Mouse (Mus musculus) heart, postnatal 14 days (tissue): ENCODE measurements around the gene Txndc12. TPM values are rescaled to one million over a fixed set of nuclear protein-coding genes. Genes with fewer than 3 reads are reported as not detected.

Experiments
- DNase-seq, 2 experiments: peaks; one replicate each; pipeline ENCODE4 v3.0.0; 2021 to 2022
- intact Hi-C: fragments of 180-260 bp; cut with DNase I; formaldehyde crosslinking; loops from one replicate; pipeline ENCODE4 v1.15.1; 2025
- long read RNA-seq, 2 experiments: library from polyadenylated mRNA; stranded (forward); transcript quantifications; one replicate each; pipeline ENCODE4 v2.0.0; 2021
- total RNA-seq, 2 experiments: library from RNA; stranded (reverse); gene quantifications; 2 replicates each; pipeline ENCODE4 v1.2.3; 2021

Txndc12 gene
- total RNA-seq, result 10 to 100 TPM; 30.4 to 38.0 TPM
- long read RNA-seq, experiment 1, transcript Txndc12-201 (7 exons, 1,359 nt), result major isoform, 47 of 49 reads
- long read RNA-seq, experiment 1, partial matches to known transcripts, result 0 of 49 reads
- long read RNA-seq, experiment 1, other reads (novel, unspliced or antisense), result 2 of 49 reads
- long read RNA-seq, experiment 2, transcript Txndc12-201 (7 exons, 1,359 nt), result major isoform, 39 of 39 reads
- long read RNA-seq, experiment 2, partial matches to known transcripts, result 0 of 39 reads
- long read RNA-seq, experiment 2, other reads (novel, unspliced or antisense), result 0 of 39 reads

DNA sequence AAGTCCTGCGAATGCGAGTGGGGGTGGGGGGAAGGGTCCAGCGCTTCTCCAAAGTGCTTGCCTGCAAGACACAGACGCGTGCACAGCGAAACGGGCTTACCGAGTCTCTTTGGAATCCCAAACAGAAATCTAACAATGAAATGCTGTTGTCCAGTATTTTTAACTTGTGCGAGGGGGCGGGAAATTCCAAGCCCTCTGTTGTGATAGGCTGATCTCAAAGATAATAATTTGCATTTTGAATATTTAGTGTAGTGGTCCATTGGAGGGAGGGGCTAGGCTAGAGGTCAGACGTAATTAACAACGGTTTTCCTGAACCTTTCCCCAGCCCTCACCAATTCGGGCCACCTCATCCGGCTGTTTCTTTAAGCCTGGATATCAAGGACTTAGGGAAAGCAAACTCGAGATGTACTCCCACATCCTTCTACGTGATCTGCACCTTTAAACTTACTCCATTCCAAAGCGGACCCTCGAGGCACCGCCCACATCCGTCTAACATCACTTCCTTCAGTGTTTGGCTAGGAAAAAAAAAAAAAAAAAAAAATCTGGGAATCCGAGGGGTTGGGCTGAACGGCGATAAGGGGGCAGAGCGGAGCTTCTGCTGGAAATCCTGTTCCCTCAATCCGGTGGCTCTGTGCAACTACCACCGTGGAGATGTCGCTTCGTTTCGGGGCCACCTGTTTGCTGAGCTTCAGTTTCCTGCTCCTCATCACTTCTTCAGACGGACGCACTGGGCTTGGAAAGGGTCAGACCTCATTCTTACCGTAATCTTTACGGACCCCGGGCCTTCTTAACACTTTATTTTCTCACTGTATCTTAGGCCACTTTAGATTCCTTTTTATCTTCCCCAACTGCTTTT, at the start of gene Txndc12:
Gene Txndc12, plus strand, starts transcription at position 487 of the 856 bp plus-strand sequence.
- intact Hi-C loops, result loop anchor here (5.0 kb wide), 1 partner anchor 52 kb away; the partner anchor contains the start of gene Zfyve9
- DNase-seq, result peak; percentile 82 to 83

DNA sequence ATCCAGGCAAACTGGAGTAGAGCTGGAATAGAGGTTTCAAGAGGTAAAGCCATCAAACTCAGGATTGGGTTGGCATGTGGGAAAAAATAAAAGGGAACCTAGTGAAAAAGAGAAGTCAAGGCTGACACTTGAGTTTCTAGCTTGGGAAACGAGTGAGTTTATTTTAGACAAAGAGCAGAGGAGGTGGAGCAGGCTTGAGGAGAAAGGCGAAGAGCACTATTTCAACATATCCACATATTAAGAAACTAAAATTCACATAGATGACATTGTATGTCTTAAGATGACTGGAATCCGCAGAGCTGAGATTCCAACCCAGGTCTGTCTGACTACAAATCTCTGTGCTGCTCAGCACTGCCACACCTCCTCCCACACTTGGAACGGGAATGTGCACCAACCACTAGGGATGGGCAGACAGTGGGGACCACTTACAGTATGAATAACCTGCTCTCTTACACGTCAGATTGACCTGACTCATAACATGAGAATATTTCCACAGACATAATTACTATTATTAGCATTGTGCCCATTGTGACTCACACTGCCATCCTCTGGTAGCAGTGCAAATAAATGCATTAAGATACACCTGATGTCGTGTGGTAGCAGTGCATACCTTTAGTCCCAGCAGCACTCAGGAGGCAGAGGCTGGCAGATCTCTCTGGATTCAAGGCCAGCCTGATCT, 45.0 kb upstream of the Txndc12 start:
- DNase-seq, result no peak
- intact Hi-C loops, result no loop called here

- intact Hi-C loops, result no loop called here
- DNase-seq, result no peak
Observed at GRCm38 (mm10) chr4:108790507-108790906, 43.9 kb upstream of the Txndc12 start.

DNA sequence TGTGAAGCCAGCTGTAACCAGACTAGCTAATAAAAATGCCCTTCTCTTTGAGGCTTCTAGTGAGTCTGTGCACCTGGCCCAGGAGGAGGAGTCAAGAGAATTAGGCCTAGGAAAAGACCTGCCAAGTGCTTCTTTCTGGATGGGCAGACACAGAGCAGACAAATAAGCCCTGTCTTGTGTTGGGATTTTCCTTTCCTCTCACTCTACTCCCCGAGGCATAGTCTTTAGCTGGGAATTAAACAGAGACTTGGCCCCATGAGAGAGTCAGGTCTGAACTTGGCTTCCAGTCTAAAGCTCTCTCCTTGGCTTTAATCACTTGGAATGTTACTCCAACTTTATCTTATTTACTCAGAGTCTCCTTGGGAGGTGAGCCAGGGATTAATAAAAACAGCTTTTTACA, 40.5 kb upstream of the Txndc12 start:
- intact Hi-C loops, result no loop called here
- DNase-seq, result no peak

- intact Hi-C loops, result loop anchor here (5.0 kb wide), 1 partner anchor 181 kb away; no protein-coding TSS in a partner anchor
- DNase-seq, result peak in 1 of 2 experiments; percentile 2
Observed at GRCm38 (mm10) chr4:108796701-108797100, 37.7 kb upstream of the Txndc12 start.

DNA sequence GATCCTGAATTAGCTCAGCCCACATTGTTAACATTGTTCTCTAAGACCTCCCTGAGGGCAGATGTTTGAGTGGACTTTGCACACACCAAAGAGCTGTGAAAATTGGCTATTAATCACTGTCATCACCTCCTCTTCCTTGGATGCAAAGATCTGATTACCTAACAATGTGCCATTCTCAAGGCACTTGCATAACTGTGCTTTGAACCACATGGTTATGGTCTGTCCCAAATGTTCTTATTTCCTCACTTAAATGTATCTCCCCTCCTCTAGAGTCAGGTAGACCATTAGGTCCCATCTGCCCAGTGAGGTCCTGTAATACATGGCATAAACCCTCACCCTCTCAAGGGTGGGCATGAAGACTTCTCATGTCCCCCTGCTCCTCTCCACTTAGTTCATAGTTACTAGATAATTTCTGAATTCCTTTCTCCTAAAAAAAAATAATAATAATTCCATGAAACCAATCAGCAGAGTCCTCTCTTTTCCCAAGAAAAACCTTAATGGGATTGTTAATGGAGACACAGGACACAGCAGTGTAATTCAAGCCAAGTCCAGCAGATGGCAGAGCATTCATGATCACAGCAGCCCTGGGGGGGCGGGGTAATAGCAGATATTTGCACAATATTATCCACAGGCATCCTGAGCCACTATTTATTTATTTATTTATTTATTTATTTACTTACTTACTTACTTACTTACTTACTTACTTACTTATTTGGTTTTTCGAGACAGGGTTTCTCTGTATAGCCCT, 36.1 kb upstream of the Txndc12 start:
- DNase-seq, result peak; percentile 77 to 84
- intact Hi-C loops, result loop anchor here (5.0 kb wide), 1 partner anchor 179 kb away; no protein-coding TSS in a partner anchor

- no peak for DNase-seq
- intact Hi-C loops, result no loop called here
Observed at GRCm38 (mm10) chr4:108803535-108803934, 30.9 kb upstream of the Txndc12 start.

DNA sequence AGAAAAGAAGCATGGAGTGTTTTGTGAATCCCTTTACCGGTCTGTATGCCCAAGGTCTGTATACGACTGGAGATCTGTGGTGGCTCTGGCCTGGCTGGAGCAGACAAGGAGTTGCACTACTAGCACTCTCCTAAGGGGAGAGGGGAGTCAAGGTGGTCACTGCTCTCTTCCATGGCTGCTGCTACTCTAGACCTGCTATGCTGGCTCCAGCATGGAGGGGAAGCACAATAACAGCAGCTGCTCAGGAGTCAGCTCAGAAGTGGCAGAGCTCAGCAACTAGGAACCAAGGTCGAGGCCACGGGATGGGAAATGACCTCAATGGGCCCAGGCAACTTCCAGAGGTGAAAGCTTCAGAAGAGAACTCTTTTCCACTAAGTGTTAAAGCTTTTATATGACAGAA, 23.3 kb upstream of the Txndc12 start:
- intact Hi-C loops, result no loop called here
- no peak for DNase-seq

DNA sequence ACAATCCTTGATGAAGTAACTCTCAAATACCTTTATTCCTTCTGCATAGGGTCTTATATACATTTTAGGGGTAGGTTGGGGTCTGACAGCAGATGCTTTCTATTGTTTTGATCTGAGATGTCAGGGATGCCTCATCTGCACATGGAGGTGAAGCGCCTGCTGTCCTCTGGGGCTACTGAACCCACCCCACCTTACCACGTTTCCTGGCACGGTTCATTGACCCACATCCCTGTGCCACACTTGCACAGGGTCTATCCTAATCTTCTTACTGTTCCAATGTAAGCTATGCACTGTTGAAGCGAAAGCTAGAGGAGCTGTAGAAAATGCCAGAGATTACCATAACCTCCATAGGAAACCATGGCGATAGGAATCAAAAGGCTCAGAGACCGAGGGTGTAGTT, 22.9 kb upstream of the Txndc12 start:
- no peak for DNase-seq
- intact Hi-C loops, result no loop called here

DNA sequence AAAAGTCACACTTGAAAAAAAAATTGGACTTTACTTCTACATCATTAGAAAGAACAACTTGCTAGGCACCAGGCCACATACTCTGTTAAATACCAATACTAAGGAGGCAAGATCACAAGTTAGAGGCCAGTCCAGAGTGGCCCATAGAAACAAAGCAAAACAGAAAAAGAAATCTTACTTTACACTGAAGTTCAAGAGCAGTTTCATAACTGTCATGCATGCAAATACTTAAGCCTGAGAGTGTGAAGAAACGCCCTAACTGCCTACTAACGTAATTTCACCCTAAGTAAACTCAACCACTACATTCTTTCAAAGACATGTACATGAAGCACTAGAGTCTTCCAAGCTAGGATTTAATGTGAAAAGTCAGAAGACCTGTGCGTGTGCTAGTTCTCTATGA, 8.7 kb upstream of the Txndc12 start:
- intact Hi-C loops, result no loop called here
- DNase-seq, result no peak

GRCm38 (mm10) chr4:108826096-108826495, 8.3 kb upstream of the Txndc12 start:
- DNase-seq, result no peak
- intact Hi-C loops, result no loop called here

- DNase-seq, result no peak
- intact Hi-C loops, result no loop called here
Observed at GRCm38 (mm10) chr4:108826643-108827042, 7.8 kb upstream of the Txndc12 start.

- intact Hi-C loops, result loop anchor here (5.0 kb wide), 1 partner anchor 48 kb away; the partner anchor contains the start of gene Zfyve9
- DNase-seq, result no peak
Observed at GRCm38 (mm10) chr4:108830698-108831097, 3.7 kb upstream of the Txndc12 start.

DNA sequence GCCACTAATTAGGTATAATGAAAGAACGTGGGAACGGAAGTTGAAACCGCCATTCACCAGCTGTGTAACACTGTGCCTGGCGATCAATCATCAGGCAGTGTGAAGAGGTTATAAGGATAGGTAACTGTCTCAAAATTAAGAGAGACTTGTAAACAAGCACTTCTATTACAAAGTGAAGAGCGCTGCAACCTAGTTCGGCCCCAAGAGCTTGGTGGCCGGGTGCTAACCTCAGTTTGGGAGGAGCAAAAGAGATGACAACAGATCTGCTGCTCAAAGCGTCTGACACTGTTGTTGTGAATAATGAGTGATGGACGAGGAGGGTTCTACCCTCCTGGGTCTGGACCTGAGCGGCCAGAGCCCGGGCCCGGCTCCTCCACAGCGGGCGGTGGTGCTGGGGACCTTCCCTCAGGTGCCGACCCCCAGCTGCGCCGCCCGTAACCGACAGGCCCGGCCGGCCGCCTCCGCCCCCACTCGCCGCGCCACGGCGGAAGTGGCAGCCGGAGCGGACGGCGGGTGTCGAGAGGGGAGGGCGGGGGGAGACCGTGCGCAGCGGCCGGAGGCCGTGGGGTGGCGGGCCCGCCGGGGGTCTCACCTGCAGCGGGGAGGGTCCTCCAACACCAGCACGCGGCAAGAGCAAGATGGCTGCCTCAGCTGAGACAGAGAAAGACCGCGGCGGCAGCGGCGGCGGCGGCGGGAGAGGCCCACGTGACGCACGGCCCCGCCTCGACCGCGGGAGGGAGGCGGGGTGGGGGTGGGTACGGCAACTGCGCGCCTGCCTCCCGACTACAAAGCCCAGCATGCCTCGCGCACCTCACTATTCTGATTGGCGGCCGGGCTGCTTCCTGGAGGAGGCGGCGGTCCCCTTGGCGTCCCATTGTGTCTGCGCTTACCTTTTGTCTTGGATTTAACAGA, 1.2 kb upstream of the Txndc12 start, which contains the start of gene Btf3l4:
Gene Btf3l4, minus strand, starts transcription at position 699 of the 912 bp plus-strand sequence.
- DNase-seq, result peak; percentile 91
- intact Hi-C loops, result loop anchor here (5.0 kb wide), 1 partner anchor 51 kb away; the partner anchor contains the start of gene Zfyve9

DNA sequence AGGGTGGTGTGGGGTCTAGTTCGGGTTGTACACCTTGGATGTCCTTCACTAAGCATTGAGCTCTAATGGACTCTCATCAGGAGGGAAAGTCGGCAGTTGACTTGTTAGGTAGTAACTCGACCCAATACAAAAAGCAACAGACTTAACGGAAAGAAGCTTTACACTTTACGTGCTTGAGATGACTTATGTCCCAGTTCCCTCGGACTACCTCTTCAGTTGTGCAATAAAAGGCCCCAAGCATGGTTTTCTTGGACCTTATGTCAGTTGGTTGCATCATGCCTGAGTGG, 630 bp upstream of the Txndc12 start:
- intact Hi-C loops, result loop anchor here (5.0 kb wide), 1 partner anchor 51 kb away; the partner anchor contains the start of gene Zfyve9

GRCm38 (mm10) chr4:108834971-108835311, 540 bp downstream of the Txndc12 start:
- peak; percentile 12 to 17 for DNase-seq
- intact Hi-C loops, result loop anchor here (1.0 to 5.0 kb wide), 2 partner anchors 12 to 53 kb away; partner anchors contain the start of genes Kti12 and Zfyve9

More for the DNA sequence above, 630 bp upstream of the Txndc12 start:
- DNase-seq, result no peak

DNA sequence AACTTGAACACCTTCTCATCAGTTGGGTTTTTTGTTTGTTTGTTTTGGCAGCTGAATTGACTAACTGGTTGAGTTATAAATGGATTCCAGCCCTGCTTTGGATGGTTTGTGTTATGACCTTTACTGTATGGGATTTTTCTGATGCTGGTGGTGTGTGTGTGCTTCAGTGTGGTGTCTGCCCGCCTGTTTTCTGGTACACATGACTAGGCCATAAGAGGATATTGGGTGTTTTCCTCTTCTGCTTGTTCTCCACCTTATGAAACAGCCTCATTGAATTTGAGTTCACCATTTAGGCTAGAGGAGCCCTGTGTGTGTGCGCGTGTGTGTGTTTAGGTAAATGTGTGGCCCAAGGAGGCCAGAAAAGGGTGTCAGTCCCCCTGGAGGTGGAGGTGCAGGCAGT, 1.1 kb downstream of the Txndc12 start:
- intact Hi-C loops, result loop anchor here (1.0 kb wide), 1 partner anchor 12 kb away; the partner anchor contains the start of gene Kti12
- DNase-seq, result no peak

GRCm38 (mm10) chr4:108838031-108838430, 3.6 kb downstream of the Txndc12 start:
- peak in 1 of 2 experiments; percentile 6 for DNase-seq
- intact Hi-C loops, result no loop called here
